Mouse (Mus musculus) lung, postnatal 0 days (tissue): Measurements from ENCODE around the gene Zfp385a.

ENCODE experiments used
- CTCF ChIP-seq: IDR thresholded peaks from 2 replicates; pipeline ENCODE4 v1.5.1; 2016; ENCODE audit warnings: antibody characterized with exemption, mild to moderate bottlenecking
- EP300 ChIP-seq: IDR thresholded peaks from 2 replicates; pipeline ENCODE4 v1.6.1; 2016; ENCODE audit warnings: antibody characterized with exemption, mild to moderate bottlenecking, control low read depth

GRCm38 (mm10) chr15:103365471-103366375 is 25.8 kb upstream of the Zfp385a start:
- TF ChIP-seq EP300 (no peak), CTCF (no peak)
